Mouse (Mus musculus): ENCODE measurements at regions not wholly inside any gene's neighbourhood (a gene's known extent, or its start where the extent isn't known, plus 50 kb on each side); places are given as distances from the start of the nearest gene placed in this dataset.

DNA sequence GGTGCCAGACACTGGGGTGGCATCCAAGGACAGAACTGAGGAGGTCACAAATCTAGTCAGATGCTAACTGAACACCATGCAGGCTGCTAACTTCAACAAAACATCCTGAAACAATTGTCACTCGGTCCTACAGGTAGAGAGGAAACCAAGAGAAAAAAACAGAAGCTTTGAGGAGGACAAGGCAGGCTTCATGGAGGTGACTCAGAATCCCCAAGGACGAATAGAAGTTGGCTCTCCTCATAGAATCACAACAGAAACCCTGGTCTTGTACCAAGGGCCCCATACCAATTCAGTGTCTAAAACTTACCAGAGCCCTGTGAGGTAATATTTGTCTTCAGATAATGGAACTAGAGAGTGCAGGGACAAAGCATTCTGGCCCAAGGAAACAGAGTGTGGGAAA lies 206.1 kb upstream of the Tle3 start:
- no peaks in the 10 kb centered on the region for H3K27me3 ChIP-seq (ENCODE audit: control insufficient read depth, insufficient read depth, low read depth, low read length)
- no peak for ATAC-seq
- no peaks in the 10 kb centered on the region for H3K36me3 ChIP-seq (ENCODE audit: control insufficient read depth, insufficient read depth, low read length)
- no peak overlapping the region for H3K4me2 ChIP-seq (ENCODE audit: low read length)
- H3K4me1 ChIP-seq (ENCODE audit: control insufficient read depth, insufficient read depth, low read length) = peaks cover 17% of the 10 kb centered on the region
- H3K9me3 ChIP-seq (replicated peaks; ENCODE audit: control insufficient read depth, low read length, poor library complexity, severe bottlenecking) = no peaks in the 10 kb centered on the region
- no peak overlapping the region for H3K4me3 ChIP-seq (ENCODE audit: low read depth, low read length)
- no peak overlapping the region for H3K27ac ChIP-seq (ENCODE audit: low read length)
- H3K9ac ChIP-seq (ENCODE audit: low read depth, low read length) = no peak overlapping the region
- 89% methylated on average over 2 of the region's 2 CpGs for WGBS

DNA sequence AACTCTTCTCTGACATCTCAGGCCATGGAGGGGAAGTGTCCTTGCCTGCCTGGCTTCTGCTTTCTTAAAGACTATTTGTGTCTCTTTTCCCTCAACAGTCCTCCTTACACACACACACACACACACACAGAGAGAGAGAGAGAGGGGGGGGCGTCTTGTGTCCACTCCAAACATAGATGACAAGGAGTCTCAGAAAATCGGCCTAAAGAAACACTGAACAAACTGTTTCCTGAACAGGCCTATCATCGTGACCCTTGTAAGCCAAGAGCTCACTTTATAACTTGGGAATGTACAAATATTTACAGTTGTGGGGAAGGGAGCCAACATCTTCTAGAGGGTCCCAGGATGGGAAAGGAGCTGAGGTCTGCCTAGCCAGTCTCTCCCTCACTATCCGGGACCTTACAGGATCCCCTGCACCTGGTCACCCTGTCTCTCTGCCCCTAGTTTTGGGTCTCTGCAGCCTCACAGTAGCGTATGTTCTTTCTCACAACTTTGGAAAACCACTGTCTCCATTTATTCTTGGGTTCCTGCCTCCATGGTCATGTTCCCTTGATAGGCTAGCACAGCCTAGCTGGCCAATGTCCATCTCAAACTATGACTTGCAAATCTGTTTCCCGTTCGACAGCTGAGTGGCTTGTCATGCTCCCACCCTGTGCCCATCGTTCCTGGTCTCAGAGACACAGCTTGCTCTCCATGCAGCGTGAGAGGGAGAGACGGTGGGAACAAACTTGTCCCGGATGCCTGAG lies 204.9 kb upstream of the Tle3 start:
- Histone ChIP-seq H3K9me3 (replicated peaks; ENCODE audit: control insufficient read depth, low read length, poor library complexity, severe bottlenecking) (no peaks in the 10 kb centered on the region), H3K4me2 (ENCODE audit: low read length) (no peak overlapping the region), H3K27ac (ENCODE audit: low read length) (no peak overlapping the region), H3K36me3 (ENCODE audit: control insufficient read depth, insufficient read depth, low read length) (no peaks in the 10 kb centered on the region), H3K27me3 (ENCODE audit: control insufficient read depth, insufficient read depth, low read depth, low read length) (no peaks in the 10 kb centered on the region), H3K4me1 (ENCODE audit: control insufficient read depth, insufficient read depth, low read length) (peaks cover 17% of the 10 kb centered on the region), H3K9ac (ENCODE audit: low read depth, low read length) (no peak overlapping the region), H3K4me3 (ENCODE audit: low read depth, low read length) (no peak overlapping the region)
- no peak for ATAC-seq
- WGBS = 82% methylated on average over 11 of the region's 11 CpGs

- H3K27ac ChIP-seq (ENCODE audit: low read length) = no peak overlapping the region
- 94% methylated on average over 7 of the region's 7 CpGs for WGBS
- H3K4me3 ChIP-seq (ENCODE audit: low read depth, low read length) = no peak overlapping the region
- H3K4me2 ChIP-seq (ENCODE audit: low read length) = no peak overlapping the region
- no peaks in the 10 kb centered on the region for H3K36me3 ChIP-seq (ENCODE audit: control insufficient read depth, insufficient read depth, low read length)
- H3K4me1 ChIP-seq (ENCODE audit: control insufficient read depth, insufficient read depth, low read length) = peaks cover 6% of the 10 kb centered on the region; the same call in 1 of the 2 replicates
- ATAC-seq = no peak
- H3K9ac ChIP-seq (ENCODE audit: low read depth, low read length) = no peak overlapping the region
- no peaks in the 10 kb centered on the region for H3K27me3 ChIP-seq (ENCODE audit: control insufficient read depth, insufficient read depth, low read depth, low read length)
- H3K9me3 ChIP-seq (replicated peaks; ENCODE audit: control insufficient read depth, low read length, poor library complexity, severe bottlenecking) = no peaks in the 10 kb centered on the region
Measured at GRCm38 (mm10) chr9:61168931-61169330, 203.2 kb upstream of the Tle3 start.

- Histone ChIP-seq H3K9me3 (replicated peaks; ENCODE audit: control insufficient read depth, low read length, poor library complexity, severe bottlenecking) (no peaks in the 10 kb centered on the region), H3K4me3 (ENCODE audit: low read depth, low read length) (no peak overlapping the region), H3K9ac (ENCODE audit: low read depth, low read length) (no peak overlapping the region), H3K27me3 (ENCODE audit: control insufficient read depth, insufficient read depth, low read depth, low read length) (no peaks in the 10 kb centered on the region), H3K27ac (ENCODE audit: low read length) (no peak overlapping the region), H3K4me1 (ENCODE audit: control insufficient read depth, insufficient read depth, low read length) (peaks cover 5% of the 10 kb centered on the region; the same call in 1 of the 2 replicates), H3K36me3 (ENCODE audit: control insufficient read depth, insufficient read depth, low read length) (no peaks in the 10 kb centered on the region), H3K4me2 (ENCODE audit: low read length) (no peak overlapping the region)
- 90% methylated on average over 9 of the region's 9 CpGs for WGBS
- no peak for ATAC-seq
Measured at GRCm38 (mm10) chr9:61169506-61170090, 202.6 kb upstream of the Tle3 start.

- WGBS = 94% methylated on average over 6 of the region's 6 CpGs
- H3K27me3 ChIP-seq (ENCODE audit: control insufficient read depth, insufficient read depth, low read depth, low read length) = no peaks in the 10 kb centered on the region
- 0 out of 2 replicates have a peak, but pooled peaks cover 2% of the 10 kb centered on the region for H3K4me1 ChIP-seq (ENCODE audit: control insufficient read depth, insufficient read depth, low read length)
- no peaks in the 10 kb centered on the region for H3K9me3 ChIP-seq (replicated peaks; ENCODE audit: control insufficient read depth, low read length, poor library complexity, severe bottlenecking)
- no peak overlapping the region for H3K4me2 ChIP-seq (ENCODE audit: low read length)
- H3K4me3 ChIP-seq (ENCODE audit: low read depth, low read length) = no peak overlapping the region
- H3K27ac ChIP-seq (ENCODE audit: low read length) = no peak overlapping the region
- H3K9ac ChIP-seq (ENCODE audit: low read depth, low read length) = no peak overlapping the region
- no peak for ATAC-seq
- H3K36me3 ChIP-seq (ENCODE audit: control insufficient read depth, insufficient read depth, low read length) = no peaks in the 10 kb centered on the region
Measured at GRCm38 (mm10) chr9:61170921-61171320, 201.2 kb upstream of the Tle3 start.

DNA sequence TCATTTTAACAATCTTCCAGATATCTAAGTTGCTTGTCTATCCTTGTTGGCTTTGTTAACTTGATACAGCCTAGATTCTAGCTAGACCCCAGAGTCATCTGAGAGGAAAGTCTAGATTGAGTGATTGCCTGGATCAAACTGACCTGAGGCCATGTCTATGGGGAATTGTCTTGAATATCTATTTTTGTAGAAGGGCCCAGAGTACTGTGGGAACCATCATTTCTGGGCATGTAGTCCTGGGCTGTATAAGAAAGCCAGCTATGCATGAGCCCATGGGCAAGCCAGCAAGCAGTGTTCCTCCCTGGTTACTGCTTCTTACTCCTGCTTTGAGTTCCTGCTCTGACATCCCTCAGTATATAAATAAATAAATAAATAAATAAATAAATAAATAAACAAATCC lies 199.7 kb upstream of the Tle3 start:
- Histone ChIP-seq H3K36me3 (ENCODE audit: control insufficient read depth, insufficient read depth, low read length) (no peaks in the 10 kb centered on the region), H3K27ac (ENCODE audit: low read length) (no peak overlapping the region), H3K9ac (ENCODE audit: low read depth, low read length) (no peak overlapping the region), H3K4me1 (ENCODE audit: control insufficient read depth, insufficient read depth, low read length) (0 out of 2 replicates have a peak, but pooled peaks cover 2% of the 10 kb centered on the region), H3K9me3 (replicated peaks; ENCODE audit: control insufficient read depth, low read length, poor library complexity, severe bottlenecking) (no peaks in the 10 kb centered on the region), H3K4me3 (ENCODE audit: low read depth, low read length) (no peak overlapping the region), H3K4me2 (ENCODE audit: low read length) (no peak overlapping the region), H3K27me3 (ENCODE audit: control insufficient read depth, insufficient read depth, low read depth, low read length) (no peaks in the 10 kb centered on the region; the same call in 1 of the 2 replicates)
- ATAC-seq = no peak

DNA sequence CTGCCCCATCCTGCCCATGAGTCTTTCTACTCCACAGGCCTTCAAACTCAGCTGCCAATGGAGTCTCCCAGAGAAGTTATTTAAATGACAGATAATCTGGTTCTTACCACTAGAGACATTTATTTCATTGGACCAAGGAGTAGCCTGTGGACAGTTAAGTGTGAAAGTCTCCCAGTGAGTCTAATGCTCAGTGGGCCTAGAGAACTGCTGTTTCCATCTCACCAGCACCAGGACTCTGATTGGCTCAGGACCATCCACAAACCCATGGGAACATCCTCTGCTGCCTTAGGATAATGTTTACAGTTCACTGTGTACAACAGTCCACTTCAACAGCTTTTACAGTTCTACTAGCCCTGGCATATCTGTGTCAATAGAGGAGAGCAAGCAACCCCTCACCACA lies 198.6 kb upstream of the Tle3 start:
- Histone ChIP-seq H3K4me2 (ENCODE audit: low read length) (no peak overlapping the region), H3K4me1 (ENCODE audit: control insufficient read depth, insufficient read depth, low read length) (0 out of 2 replicates have a peak, but pooled peaks cover 2% of the 10 kb centered on the region), H3K27ac (ENCODE audit: low read length) (no peak overlapping the region), H3K9me3 (replicated peaks; ENCODE audit: control insufficient read depth, low read length, poor library complexity, severe bottlenecking) (no peaks in the 10 kb centered on the region), H3K4me3 (ENCODE audit: low read depth, low read length) (no peak overlapping the region), H3K9ac (ENCODE audit: low read depth, low read length) (no peak overlapping the region), H3K36me3 (ENCODE audit: control insufficient read depth, insufficient read depth, low read length) (no peaks in the 10 kb centered on the region), H3K27me3 (ENCODE audit: control insufficient read depth, insufficient read depth, low read depth, low read length) (no peaks in the 10 kb centered on the region; the same call in 1 of the 2 replicates)
- no peak for ATAC-seq

DNA sequence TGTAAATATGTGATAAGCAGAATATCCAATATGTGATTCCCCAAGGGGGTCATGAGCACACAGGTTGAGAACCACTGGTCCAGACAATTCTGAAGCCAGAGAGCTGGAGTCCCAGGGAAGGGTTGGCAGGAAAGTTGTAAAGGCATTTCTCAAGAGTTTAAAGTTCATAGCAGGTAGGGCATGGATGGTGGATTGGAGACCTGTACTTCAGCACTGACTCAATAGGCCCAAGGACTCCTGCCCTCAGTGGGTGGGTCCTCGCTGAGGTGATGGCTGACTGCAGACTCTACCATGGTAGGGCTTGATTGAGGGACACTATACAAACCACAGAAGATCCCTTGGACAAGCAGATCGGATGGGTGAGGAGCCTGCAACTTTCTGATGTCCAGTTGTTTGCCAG lies 196.8 kb upstream of the Tle3 start:
- H3K27ac ChIP-seq (ENCODE audit: low read length) = no peak overlapping the region
- no peak overlapping the region for H3K4me2 ChIP-seq (ENCODE audit: low read length)
- H3K27me3 ChIP-seq (ENCODE audit: control insufficient read depth, insufficient read depth, low read depth, low read length) = no peaks in the 10 kb centered on the region; the same call in 1 of the 2 replicates
- WGBS = 94% methylated on average over 2 of the region's 2 CpGs
- no peaks in the 10 kb centered on the region for H3K36me3 ChIP-seq (ENCODE audit: control insufficient read depth, insufficient read depth, low read length)
- no peak overlapping the region for H3K4me3 ChIP-seq (ENCODE audit: low read depth, low read length)
- H3K4me1 ChIP-seq (ENCODE audit: control insufficient read depth, insufficient read depth, low read length) = 0 out of 2 replicates have a peak, but pooled peaks cover 2% of the 10 kb centered on the region
- ATAC-seq = no peak
- H3K9ac ChIP-seq (ENCODE audit: low read depth, low read length) = no peak overlapping the region
- H3K9me3 ChIP-seq (replicated peaks; ENCODE audit: control insufficient read depth, low read length, poor library complexity, severe bottlenecking) = no peaks in the 10 kb centered on the region

DNA sequence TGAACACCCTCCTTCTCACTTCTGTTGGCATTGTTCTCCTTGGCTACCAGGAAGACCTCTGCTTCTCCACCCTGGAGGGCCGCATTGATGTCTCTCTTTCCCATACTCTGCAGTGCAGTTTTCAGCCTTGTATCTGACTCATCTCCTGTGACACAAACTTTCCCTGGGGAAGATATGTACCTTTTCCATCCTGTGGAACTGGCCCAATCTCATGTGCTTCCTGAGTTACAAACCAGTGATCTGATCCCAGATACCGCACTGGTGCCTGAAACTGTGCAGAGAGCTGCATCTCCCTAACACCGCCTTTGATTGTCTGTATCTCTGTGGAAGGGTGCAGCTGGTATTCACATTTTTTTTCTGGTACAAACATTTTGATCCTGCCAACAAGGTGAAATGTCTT lies 195.3 kb upstream of the Tle3 start:
- Histone ChIP-seq H3K9me3 (replicated peaks; ENCODE audit: control insufficient read depth, low read length, poor library complexity, severe bottlenecking) (no peaks in the 10 kb centered on the region), H3K9ac (ENCODE audit: low read depth, low read length) (no peak overlapping the region), H3K4me3 (ENCODE audit: low read depth, low read length) (no peak overlapping the region), H3K27me3 (ENCODE audit: control insufficient read depth, insufficient read depth, low read depth, low read length) (no peaks in the 10 kb centered on the region; the same call in 1 of the 2 replicates), H3K27ac (ENCODE audit: low read length) (no peak overlapping the region), H3K36me3 (ENCODE audit: control insufficient read depth, insufficient read depth, low read length) (no peaks in the 10 kb centered on the region), H3K4me1 (ENCODE audit: control insufficient read depth, insufficient read depth, low read length) (0 out of 2 replicates have a peak, but pooled peaks cover 2% of the 10 kb centered on the region), H3K4me2 (ENCODE audit: low read length) (no peak overlapping the region)
- ATAC-seq = no peak
- WGBS = 93% methylated on average over 3 of the region's 3 CpGs
